In the genomic region with DNA sequence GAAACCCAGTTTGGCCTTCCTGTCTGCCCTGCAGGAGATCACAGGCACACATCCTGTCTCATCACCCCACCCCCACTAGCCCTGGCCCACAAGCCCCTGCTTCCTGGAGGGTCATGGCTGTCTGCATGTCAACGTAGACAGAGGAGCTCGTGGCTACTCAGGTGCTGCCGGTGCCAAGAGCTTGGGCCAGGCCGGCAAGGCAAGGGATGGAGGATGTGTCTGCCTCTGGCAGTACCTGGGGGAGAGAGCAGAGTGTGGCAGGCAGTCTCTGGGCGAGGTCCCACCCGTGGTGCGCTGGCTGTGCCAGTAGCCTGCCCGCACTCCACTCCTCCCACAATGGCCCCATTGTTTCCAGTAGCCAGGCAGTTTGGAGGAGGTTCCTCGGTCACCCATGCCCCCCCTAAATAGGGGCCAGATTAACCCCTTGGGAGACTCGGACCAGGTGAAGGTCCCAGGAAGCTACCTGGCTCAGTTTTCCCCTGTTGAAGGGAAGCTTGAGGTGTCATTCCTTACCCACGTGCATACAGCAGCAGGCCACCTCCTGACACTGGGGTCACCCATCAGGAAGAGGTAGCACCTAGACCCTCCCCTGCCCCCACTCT, we compare ENCODE assay signal across 10 mouse cellular contexts. TPM values are rescaled to one million over a fixed set of nuclear protein-coding genes. Genes with fewer than 3 reads are reported as not detected.
A peak's percentile ranks its signal among the peaks of the same experiment; 100 is the strongest.
DNase-seq lines count a peak whose midpoint lies in the region; ATAC-seq and TF ChIP-seq lines count a peak whose summit lies in the region.
"Had no signal": no experiment of that assay in that cellular context is flagged by ENCODE, and none has a peak within 500 bp of the region (broad histone marks: within the 10 kb centered on the region; RNA-seq: fewer than 3 reads in every experiment).

No protein-coding gene starts in this region.

- no peak for ATAC-seq in cerebellum, adult (ENCODE audit: insufficient number of reproducible peaks, low FRiP score, low TSS enrichment)
- no peak for ATAC-seq in limb, embryonic 14.5 days (ENCODE audit: low FRiP score, low read depth)
- peak; percentile 43; the same call in 1 of the 2 replicates for ATAC-seq in neutrophil, adult 5-6 weeks (ENCODE audit: extremely low read depth, insufficient number of reproducible peaks, low FRiP score, poor library complexity, severe bottlenecking)

- WGBS in limb, embryonic 14.5 days = 24% methylated on average over 11 of the region's 11 CpGs

- H3K4me2 ChIP-seq in limb, embryonic 14.5 days (replicated peaks; ENCODE audit: low read depth, low read length, severe bottlenecking) = peak overlapping the region; percentile 42

- H3K27ac ChIP-seq in limb, embryonic 14.5 days (replicated peaks; ENCODE audit: low read depth, low read length) = peak overlapping the region; percentile 72

- H3K4me3 ChIP-seq in limb, embryonic 14.5 days (replicated peaks; ENCODE audit: low read length) = peak overlapping the region; percentile 18; the same call in 1 of the 2 replicates

- peak overlapping the region; percentile 21; the same call in 1 of the 2 replicates for H3K9ac ChIP-seq in limb, embryonic 14.5 days (ENCODE audit: low read depth, low read length, severe bottlenecking)

- no peaks in the 10 kb centered on the region for H3K27me3 ChIP-seq in limb, embryonic 14.5 days (ENCODE audit: control insufficient read depth, insufficient read depth, low read length)

- H3K4me1 ChIP-seq in limb, embryonic 14.5 days (ENCODE audit: control insufficient read depth, insufficient read depth, low read length) = peaks cover 97% of the 10 kb centered on the region

- TF ChIP-seq POLR2A in limb, embryonic 14.5 days (IDR thresholded peaks at IDR 0.05; ENCODE audit: borderline replicate concordance, extremely low read depth, insufficient read depth, insufficient read length) = no peak

- peaks cover 15% of the 10 kb centered on the region for H3K36me3 ChIP-seq in limb, embryonic 14.5 days (ENCODE audit: control insufficient read depth, insufficient read depth, low read length)
- H3K36me3 ChIP-seq: G1E had no signal

- intact Hi-C loops in heart, postnatal 10 days (cut with DNase I) = no loop called here

- DNase-seq in cerebellum, adult 18-20 months = peak; percentile 46 to 52
- DNase-seq in 3134 (ENCODE audit: extremely low read depth, insufficient read length, low spot score) = peak; percentile 85
- DNase-seq in cerebellum, postnatal 10 days = peak; percentile 51 to 57
- peak; percentile 57 to 63 for DNase-seq in heart, postnatal 10 days
- DNase-seq in limb, embryonic 14.5 days (ENCODE audit: low spot score) = no peak
- DNase-seq in layer of hippocampus, postnatal 14 days (ENCODE audit: low spot score in 2 of 2) = no peak

- no peaks in the 10 kb centered on the region for H3K9me3 ChIP-seq in limb, embryonic 14.5 days (ENCODE audit: control insufficient read depth, low read length)
- H3K9me3 ChIP-seq: G1E had no signal

RNA-seq across cellular contexts. Expression of gene Bcl9l, which starts 11.7 kb away (rescaled TPM):
- 10 to 100 TPM; 66.8 to 73.0 TPM for total RNA-seq in heart, postnatal 10 days (2021)
- 41.2 and 53.7 TPM in 2 replicates for polyA plus RNA-seq in limb, embryonic 14.5 days (2012; rRNA removed)
- 20.5 and 22.7 TPM in 2 replicates for polyA plus RNA-seq in limb, embryonic 14.5 days (2014; fragmentation: Nextera tagmentation; extraction: Ambion mirVana)
- 18.3 and 26.5 TPM in 2 replicates for total RNA-seq in neutrophil, adult 5-6 weeks (2017)
- total RNA-seq in layer of hippocampus, postnatal 14 days (2021) = 10 to 100 TPM; 76.1 to 76.3 TPM

RNA-seq across cellular contexts. Expression of gene Upk2, which starts 39.6 kb away (rescaled TPM):
- not detected for total RNA-seq in heart, postnatal 10 days (2021)
- polyA plus RNA-seq in limb, embryonic 14.5 days (2012; rRNA removed) = 0.33 and 0.91 TPM in 2 replicates
- polyA plus RNA-seq in limb, embryonic 14.5 days (2014; fragmentation: Nextera tagmentation; extraction: Ambion mirVana) = 0.40 TPM in 1 of 2 replicates, not detected in the other
- total RNA-seq in neutrophil, adult 5-6 weeks (2017) = not detected in 2 replicates
- not detected for total RNA-seq in layer of hippocampus, postnatal 14 days (2021)
- total RNA-seq: G1E; hematopoietic stem cell, adult 5-6 weeks had no signal
- polyA plus RNA-seq: G1E had no signal

RNA-seq across cellular contexts. Expression of gene Foxr1, which starts 53.4 kb away (rescaled TPM):
- total RNA-seq in heart, postnatal 10 days (2021) = not detected
- polyA plus RNA-seq in limb, embryonic 14.5 days (2012; rRNA removed) = not detected in 2 replicates
- not detected in 2 replicates for polyA plus RNA-seq in limb, embryonic 14.5 days (2014; fragmentation: Nextera tagmentation; extraction: Ambion mirVana)
- total RNA-seq in neutrophil, adult 5-6 weeks (2017) = 0.37 TPM in 1 of 2 replicates, not detected in the other
- total RNA-seq in layer of hippocampus, postnatal 14 days (2021) = not detected
- total RNA-seq: hematopoietic stem cell, adult 5-6 weeks had no signal
- polyA plus RNA-seq: G1E had no signal

Comparison
In these comparisons a context has a peak if more than half of its experiments do, and no peak if none do; other contexts are left out.
1. DNase-seq: peak in cerebellum, adult 18-20 months (2 of 2), 3134 (single experiment), cerebellum, postnatal 10 days (2 of 2) and heart, postnatal 10 days (2 of 2); none in limb, embryonic 14.5 days (single experiment) and layer of hippocampus, postnatal 14 days (0 of 2).